Mouse (Mus musculus) thymus, adult 18-20 months (tissue): ENCODE results near the gene Fosb.

Experiments
- DNase-seq, 2 experiments: peaks; one replicate each; pipeline ENCODE4 v3.0.0; 2022; ENCODE audit warnings: mixed read lengths in 2 of 2

Fosb gene

DNA sequence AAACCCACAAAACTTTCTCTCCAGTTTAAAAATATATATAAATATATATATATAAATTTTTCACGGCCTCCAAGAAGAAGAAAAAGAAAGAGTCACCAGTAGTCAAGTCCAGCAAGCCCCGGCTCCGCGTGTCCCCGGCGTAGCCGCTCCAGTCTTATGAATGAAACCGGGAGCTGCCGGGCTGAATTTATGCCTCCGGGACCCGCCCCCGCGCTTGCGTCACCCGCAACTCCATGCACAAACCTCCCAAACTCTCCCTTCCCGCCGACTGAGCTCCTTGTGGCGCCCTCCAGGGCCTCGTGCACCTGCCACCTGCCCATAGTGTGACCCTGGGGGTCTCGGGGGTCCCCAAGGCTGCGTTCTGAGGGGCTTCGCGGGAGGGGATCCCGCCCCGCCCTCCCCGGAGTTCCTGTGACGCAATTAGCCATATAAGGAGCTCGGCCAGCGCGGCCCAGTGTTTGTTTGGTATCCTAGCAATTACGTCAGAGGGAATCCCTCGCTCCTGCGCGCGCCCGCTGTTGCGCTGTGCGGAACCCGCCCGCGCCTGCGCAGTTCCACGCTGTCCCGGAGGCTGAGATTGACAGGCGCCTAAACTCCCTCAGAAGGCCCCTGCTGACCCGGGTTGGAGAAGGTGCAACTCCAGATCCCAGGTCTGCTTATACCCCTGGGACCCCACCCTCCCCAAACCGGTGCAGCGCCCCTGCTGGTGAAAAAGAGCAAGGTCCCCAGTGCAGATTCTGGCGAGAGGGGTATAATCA is at the start of gene Fosb:
Fosb (minus strand) TSS at position 168 of the 758 bp plus-strand sequence.
- peak; percentile 84 to 90 for DNase-seq

DNA sequence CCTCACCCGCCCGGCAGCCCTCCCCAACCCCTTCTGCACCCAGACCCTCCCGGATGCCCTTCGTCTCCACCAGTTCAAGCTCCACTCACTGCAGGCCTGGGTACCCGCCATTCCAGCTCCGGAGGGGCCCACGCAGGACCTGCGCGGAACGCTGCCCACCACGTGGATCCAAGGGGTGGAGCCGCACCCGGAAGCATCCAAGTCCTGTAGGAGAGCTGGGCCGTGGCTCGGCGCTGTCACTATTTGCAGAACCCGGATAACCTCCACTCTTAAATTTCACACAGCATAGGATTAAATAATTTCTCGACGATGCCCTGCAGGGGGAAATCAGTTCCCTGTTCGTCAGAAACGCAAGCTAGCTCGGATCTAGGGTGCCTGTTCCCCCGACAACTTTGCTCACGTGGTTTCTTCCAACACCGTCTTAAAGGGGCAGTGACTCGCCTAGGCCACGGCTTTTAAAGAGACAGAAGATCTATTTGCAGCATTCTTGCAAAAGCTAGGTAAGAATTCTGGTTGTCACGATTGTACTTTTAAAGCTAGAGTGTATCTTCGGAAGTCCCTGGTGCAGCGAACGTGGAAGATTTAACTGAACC is 49.5 kb upstream of the Fosb start, which contains the start of the genes Cd3eap and Ppp1r13l:
Cd3eap (minus strand) TSS at position 185 of the 593 bp plus-strand sequence.
Ppp1r13l (plus strand) TSS at position 451 of the 593 bp plus-strand sequence.
- peak; percentile 67 to 69 for DNase-seq

DNA sequence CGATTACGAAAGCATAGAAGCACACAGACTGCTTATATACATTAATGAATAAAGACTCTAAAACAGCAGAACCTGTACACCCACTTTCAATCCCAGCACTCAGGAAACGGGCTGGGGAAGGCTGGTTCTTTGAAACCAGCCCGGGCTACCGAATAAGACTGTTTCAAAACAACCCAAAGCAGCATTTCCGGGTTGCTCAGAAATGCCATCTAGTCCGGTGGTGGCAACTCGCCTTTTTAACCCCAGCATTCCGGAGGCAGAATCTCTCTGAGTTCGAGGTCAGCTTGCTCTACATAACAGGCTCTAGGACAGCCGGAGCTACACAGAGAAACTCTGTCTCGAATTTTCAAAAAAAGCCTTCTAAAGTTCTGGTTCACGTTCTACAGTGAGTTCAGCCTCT is 48.8 kb upstream of the Fosb start:
- DNase-seq = no peak

DNA sequence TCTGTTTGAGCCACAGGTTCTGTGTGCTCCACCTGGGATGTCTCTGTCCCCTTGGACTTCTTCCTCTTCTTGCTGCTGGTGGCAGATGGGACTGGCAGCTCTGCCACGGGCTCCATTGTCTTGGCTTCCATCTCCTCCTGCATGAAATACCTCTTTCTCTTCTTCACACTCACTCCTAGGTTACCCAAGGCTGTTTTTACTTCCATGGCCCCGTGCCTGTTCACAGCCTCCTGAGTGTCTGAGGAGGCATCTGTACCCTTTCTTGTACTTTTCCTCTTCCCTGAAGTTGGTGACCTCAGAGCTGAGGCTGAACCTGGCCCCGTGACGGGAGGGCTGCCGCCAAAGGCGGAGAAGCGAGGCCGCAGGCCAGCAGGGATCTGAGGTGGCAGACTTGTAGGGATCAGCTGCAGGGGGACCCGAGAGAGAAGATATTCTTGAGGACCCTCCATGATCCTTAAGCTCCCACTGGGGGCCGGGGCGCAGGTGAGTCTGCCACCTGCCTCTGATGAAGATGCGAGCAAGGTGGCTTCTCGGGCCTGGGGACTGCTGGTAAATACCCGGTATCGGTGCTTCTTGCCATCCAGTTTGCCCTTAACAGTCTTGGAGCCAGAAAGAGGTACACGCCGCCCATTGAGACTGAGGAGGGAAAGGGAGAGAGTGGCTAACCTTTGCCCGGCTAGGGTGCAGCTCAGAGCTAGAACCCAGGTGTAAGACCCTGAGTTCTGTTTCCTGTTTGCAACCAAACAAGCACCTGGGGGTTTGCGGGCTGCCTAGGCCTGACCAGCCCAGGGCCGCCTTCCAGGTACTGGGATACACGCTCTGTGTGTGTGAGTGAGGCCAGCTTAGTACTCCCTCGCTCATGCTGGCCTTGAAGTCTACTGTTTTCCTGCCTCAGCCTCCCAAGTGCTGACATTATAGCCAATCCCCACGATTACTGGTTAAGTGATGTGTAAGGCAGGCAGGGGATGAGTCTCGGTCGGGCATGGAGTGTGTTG is 47.8 kb upstream of the Fosb start:
- DNase-seq = no peak

DNA sequence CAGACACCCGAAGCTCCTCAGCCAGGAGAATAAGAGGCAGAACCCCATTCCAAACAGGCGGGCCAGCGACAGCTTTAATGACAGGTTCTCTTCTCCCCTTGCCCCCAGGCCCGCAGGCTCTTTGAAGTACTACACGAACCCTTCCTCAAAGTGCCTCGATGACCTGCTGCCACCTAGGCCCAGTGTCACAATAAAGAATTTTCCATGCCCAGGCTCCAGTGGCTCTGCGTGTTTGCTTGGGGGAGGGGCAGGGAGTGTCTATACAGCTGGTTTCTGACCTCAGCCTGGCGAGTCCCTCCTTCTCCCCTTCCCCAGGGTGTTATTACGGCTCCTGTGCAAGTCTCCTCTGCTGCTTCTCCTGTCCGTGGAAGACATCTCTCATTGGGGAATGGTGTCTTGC is 46.5 kb upstream of the Fosb start:
- no peak for DNase-seq

DNA sequence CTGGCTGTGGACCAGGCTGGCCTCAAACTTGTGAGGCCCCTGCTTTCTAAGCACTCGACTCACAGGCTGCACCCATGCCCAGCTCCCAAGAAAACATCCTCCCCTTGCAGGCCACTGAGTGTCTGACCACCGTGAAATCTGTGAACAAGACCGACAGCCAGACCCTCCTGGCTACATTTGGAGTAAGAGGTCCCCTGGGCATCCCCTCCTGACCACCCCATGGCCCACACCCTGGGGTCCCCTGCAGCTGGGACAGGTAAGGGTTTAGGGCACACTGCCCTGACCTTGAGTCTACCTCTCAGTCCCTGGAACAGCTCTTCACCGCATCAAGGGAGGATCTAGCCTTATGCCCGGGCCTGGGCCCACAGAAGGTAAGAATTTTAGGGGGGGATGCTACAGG is 45.1 kb upstream of the Fosb start:
- DNase-seq = no peak

DNA sequence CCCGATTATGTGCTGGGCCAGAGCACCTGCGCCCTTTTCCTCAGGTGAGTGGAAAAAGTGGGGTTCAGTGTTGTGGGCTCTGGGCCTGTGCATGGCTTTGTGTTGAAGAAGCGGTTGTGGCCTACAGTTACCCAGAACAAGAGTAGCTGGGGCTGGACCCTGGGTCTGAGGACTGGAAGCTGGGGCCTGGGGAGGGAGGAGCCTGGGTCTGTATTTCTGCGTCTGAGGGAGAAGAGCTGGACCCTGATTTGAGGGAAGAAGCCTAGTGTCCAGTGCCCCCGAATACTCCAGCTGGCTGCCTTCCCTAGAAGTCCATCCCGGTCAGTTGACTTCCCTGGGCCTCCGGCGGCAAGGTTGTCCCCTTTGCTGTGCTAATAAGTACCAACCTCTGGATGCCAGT is 40.4 kb upstream of the Fosb start:
- DNase-seq = no peak

DNA sequence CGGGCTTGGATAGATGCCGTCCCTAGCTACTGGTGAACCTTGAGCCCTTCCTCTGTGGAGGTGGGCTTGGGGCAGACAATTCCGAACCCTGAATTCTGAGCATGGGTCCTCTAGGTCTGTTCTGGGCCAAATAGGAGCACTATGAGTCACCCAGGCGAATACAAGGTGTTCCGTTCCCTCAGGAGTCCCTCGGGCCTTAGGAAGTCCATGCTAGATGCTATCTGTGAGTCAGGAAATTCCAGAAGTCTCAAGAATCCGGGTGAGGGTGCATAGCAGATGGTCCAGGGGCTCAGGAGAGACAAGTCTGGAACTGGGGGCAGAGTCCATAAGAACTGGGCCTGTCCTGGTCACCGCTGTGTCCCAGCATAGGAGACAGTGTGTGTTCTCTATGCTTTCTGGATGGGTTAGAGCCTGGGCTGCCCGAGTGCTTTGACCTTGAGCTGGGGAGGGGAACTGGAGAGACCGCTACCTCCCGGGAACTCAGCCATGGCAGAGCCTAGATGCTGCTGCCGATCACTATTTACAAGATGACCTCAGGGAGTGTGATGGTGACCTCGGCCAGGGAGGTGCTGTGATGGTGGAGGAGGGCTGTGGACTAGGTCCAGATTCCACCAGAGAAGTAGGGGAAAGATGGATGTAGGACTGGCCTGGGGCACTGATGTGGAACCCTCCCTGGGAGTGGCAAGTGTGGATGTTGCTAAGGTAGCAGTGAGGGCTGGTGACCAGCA is 39.5 kb upstream of the Fosb start:
- no peak for DNase-seq

DNA sequence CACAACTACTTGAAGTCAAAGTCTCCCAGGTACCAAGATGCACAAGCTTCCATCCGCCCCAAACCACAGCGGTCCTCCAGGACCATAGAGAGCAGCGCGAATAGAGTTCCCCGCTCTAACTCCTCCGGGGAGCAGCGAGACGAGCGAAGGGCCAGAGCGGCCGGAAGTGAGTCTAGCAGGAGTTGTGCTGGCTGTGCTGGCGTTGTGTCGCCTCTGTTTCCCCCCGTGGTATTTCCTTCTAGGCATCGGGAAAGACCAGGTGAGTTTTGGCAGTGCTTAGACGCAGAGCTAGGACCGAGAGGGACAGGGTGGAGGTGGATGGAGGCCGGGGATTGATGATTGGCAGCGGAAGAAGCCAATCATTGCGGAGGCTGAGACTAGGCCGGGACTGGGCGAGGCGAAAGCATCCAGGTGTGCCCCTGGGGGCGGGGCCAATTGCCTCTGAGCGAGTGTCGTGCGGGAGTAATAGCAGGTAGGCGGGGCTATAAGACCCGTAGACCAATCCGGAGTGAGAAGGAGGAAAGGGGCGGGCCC is 35.2 kb upstream of the Fosb start:
- peak; percentile 94 to 97 for DNase-seq

DNA sequence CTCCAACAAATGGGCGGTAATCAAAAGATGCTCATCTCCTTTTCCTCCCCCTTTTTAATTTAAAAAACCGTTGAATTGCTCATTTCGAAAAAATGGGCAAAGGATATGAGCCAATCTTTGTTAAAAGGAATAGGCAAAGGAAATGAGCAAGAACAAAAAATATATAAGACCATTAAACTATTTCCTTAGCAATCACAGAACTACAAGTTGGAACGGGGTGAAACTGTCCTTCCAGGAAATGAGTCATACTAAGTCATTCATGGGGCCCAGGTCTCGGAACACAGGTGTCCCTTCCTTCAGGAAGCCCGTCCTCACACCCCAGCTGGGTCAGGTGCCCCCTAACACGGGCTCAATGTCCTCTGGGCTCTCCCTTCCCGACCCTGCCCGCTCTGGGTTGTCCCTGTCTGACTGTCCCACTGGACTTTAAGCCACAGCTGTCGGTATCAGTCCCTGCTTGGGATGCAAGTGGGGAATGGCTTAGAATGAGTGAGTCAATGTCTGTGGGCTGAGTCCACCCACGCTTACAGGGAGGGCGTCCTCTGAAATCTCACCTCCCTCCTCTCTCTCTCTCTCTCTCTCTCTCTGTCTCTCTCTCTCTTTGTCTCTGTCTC is 34.5 kb upstream of the Fosb start, which contains the start of gene Ercc1:
Ercc1 (plus strand) TSS at position 542 of the 611 bp plus-strand sequence.
- no peak for DNase-seq

DNA sequence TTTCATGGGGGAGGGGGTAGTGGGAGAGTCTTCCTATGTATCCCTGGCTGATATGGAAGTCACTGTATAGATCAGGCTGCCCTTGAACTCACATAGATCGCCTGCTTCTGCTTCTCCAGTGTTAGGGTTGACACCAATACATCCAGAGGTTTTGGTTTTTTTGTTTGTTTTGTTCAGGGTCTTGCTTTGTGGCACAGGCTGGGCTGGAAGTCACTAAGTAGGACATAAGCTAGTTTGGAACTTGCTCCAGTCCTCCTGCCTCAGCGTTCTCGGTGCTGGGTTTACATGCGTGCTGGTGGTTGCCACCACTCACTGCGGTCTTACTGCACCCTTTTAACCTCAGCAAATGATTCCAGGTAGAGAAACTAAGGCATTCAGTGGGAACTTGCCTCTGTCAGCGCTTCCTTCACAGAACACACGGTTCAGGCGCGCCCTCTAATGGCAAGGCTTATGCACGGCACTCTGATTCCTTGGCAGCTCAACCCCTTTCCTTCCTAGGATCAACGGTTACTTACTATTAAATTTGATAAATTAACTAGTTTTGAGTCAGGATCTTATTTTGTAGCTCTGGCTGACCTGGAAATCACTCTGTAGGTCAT is 33.5 kb upstream of the Fosb start:
- DNase-seq = peak in 1 of 2 experiments; percentile 35

DNA sequence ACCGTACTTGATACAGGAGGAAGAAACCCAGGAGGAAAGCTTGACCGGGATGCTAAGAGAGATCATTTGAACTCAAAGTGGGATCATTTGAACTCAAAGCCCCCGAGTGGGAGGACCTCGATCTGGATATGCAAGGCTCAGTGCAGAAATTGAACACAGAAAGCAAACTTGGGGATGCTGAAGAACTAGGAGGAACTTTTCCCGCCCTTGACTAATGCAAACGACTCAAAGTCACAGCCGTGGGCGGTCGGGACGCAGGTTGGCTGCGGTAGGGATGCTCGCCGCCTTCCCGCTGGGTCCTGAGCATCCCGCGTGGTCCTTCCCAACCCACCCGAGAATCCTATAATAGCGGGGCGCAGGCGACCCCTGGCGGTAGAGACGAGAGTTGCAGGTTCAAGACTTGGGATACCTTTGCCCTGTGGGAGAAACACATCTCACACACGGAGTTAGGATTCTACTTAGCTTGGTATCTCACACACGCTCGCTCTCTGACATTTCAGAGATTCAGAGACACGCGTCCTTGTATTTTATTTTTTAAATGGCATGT is 32.7 kb upstream of the Fosb start:
- DNase-seq = peak; percentile 59 to 62

DNA sequence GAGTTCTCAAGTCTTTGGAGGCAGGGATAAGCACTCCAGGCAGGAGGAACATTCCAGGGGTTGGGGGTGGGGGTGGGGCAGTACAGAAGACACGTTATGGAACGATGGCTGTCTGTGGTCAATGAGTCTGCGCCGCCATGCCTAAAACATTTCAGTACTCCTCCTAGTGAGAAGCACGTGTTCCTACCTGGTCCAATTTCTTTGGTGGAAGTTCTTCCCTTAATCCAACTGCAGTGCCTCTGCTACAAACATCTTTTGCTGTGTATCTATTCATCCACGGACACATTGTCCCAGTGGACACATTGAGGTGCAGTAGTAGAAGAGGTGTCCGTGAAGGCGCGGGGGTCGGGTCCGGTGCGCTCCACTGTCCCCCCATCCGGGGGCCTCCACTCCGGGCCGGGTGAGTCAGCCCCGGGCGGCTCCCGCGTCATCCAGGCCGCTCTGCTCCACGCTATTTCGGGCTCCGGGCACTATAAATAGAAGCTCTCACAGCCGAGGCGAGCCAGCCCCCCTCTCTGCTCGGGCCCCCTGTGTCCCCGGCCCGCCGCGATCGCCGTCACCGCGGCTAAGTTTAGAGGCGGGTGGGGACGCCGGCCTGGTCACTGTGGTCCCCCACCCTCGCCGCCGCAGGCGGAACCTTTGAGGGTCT is 32.0 kb upstream of the Fosb start:
- DNase-seq = no peak

DNA sequence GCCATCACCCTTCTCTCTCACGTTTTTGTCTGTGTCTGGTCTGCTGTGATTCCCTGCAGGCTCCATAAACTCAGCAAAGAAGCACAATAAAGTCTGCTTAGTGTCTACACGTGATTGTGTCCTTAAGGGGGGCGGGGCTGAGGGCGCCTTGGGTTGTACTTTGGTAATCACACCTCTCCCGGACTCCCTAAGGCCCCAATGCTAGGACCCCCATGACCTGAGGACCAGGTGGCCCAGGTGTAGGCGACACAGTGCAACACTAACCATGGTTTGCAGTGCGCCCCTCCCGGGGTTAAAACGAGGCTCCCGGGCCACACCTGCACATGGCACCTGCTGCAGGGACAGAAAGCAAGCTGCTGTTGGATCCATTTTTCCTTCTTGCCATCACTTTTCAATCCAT is 31.4 kb upstream of the Fosb start:
- no peak for DNase-seq

DNA sequence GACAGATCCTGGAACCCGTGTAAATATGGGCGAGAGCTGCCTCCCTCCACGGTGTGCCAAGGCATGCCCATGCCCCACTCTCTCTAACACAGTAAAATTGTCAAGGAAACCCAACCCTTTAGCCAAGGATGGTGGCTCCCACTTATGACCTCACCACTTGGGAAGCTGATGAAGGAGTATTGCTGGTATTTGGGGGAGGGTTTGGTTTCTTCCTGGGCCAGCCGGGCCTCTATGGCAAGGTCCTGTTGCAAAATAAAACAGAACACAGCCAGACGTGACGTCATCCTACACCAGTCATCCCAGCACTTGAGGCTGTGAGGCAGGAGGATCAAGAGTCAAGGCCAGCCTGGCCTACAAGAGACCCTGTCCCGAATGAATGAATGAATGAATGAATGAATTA is 28.7 kb upstream of the Fosb start:
- no peak for DNase-seq

DNA sequence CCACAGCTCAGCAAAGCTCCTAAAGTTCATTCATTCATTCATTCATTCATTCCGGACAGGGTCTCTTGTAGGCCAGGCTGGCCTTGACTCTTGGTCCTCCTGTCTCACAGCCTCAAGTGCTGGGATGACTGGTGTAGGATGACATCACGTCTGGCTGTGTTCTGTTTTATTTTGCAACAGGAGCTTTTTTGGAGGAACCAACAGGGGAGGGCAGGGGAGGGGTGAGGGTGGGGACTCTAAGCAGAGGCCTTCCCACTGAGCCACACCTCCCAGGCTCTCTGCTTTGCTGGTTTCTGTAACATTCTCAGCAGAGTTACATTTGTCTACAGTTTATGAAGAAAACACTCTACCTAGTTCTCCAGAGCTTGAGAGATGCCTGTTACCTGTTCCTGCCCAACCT is 28.2 kb upstream of the Fosb start:
- DNase-seq = no peak

DNA sequence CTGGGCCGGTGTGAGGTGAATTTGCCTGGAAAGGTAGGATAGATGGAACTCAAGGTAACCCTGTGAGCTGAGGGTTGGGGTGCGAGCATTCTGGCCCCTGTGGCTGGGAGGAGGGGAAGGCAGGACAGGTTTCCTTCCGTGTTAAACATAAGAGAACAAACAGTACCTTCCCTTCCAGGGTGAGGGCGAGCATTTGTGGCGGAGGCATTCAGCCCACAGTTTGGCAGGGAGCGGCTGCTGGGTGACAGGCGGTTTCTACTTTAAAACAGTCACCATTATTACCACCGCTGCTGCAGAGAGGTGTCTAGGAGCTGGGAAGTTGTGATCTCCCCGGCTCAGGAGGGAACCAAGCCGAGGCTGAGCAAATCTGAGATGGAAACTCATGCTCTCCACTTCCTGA is 27.3 kb upstream of the Fosb start:
- DNase-seq = no peak

DNA sequence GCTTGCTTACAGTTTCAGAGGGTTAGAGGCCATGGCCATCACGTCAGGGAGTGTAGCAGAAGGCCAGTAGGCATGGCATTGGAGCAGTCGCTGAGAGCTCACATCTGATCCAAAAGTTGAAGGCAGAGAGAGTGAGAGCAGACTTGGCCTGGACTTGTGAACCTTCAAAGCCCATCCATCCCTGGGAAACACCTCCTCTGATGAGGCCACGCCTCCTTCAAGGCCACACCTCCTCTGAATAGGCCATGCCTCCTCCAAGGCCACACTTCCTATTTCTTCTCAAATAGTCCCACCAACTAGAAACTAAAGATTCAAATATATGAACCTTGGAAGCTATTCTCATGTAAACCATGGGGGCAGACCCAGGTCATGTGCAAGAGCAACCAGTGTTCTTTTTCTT is 25.7 kb upstream of the Fosb start:
- no peak for DNase-seq

DNA sequence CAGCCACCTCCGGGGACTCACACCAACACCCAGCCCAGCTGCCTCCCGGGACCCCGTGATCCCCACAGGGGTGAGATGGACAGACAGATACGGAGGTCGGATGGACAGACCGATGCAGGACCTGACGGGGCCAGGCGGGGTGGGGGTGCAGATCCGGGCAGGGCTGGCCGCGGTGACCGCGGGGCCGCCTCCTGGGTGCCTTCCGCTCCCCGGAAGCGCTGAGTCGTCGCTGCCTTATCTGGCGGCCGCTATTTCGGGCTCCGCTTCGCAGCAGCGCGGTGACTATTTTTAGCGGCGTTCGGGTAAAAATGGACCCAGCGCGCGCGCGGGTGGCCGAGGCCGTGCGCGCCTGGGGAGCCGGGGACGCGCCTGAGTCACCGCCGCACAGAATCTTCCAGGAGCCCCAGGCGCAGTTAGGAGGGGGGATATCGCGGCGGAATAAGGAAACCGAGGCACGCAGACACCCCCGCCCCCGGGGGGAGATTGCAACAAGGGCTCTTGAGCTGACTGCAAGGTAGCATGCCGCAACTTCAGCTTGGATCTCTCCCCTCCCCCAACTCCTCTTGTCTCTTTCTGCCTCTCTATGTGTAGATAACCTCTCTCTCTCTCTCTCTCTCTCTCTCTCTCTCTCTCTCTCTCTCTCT is 23.0 kb upstream of the Fosb start:
- peak; percentile 24 to 42 for DNase-seq

DNA sequence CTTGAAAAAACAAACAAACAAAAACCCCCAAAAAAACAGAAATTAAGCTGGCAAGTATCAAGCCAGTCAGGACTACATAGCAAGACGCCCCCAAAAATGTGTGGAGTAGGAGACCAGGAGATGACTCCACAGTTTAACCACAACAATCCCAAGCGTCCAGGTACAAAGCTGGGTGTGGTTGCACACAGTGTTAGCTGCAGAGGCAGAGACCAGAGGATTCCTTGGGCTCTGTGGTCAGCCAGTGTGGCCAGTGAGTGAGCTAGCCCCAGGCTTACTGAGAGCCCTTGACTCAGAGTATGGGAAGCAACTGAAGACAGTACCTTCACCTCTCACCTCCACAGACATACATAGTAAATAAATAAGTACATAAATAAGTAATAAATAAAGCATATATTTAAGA is 22.1 kb upstream of the Fosb start:
- no peak for DNase-seq
